Mouse (Mus musculus) stomach, embryonic 15.5 days (tissue): Measurements from ENCODE around the gene Cryl1. TPM values are rescaled to one million over a fixed set of nuclear protein-coding genes. Genes with fewer than 3 reads are reported as not detected.

Source experiments
- ATAC-seq: fragments of 200-750 bp; cut with Nextera tagmentation; 2 replicates; pipeline ENCODE4 v1.8.0; 2017; ENCODE audit warnings: low read depth, moderate number of reproducible peaks, moderate TSS enrichment; ENCODE audit not compliant: insufficient read depth, low FRiP score
- H3K27ac ChIP-seq: fragments of 300-500 bp; sonication (generic); 2 replicates; pipeline ENCODE4 v1.5.1; 2015; ENCODE audit warnings: mild to moderate bottlenecking, inconsistent platforms
- H3K27me3 ChIP-seq: fragments of 300-500 bp; sonication (generic); replicated peaks from 2 replicates; pipeline ENCODE4 v1.6.1; 2015; ENCODE audit warnings: inconsistent platforms
- H3K36me3 ChIP-seq: fragments of 300-500 bp; sonication (generic); 2 replicates; pipeline ENCODE4 v1.6.1; 2015; ENCODE audit warnings: inconsistent platforms
- H3K4me1 ChIP-seq: fragments of 300-500 bp; sonication (generic); 2 replicates; pipeline ENCODE4 v1.6.1; 2015; ENCODE audit warnings: inconsistent platforms
- H3K4me2 ChIP-seq: fragments of 300-500 bp; sonication (generic); 2 replicates; pipeline ENCODE4 v1.6.1; 2015; ENCODE audit warnings: mild to moderate bottlenecking, inconsistent platforms
- H3K4me3 ChIP-seq: fragments of 300-500 bp; sonication (generic); replicated peaks from 2 replicates; pipeline ENCODE4 v1.5.1; 2015; ENCODE audit warnings: inconsistent platforms
- H3K9ac ChIP-seq: fragments of 300-500 bp; sonication (generic); 2 replicates; pipeline ENCODE4 v1.6.1; 2015; ENCODE audit warnings: inconsistent platforms
- H3K9me3 ChIP-seq: fragments of 300-500 bp; sonication (generic); 2 replicates; pipeline ENCODE4 v1.6.1; 2016; ENCODE audit warnings: inconsistent platforms
- WGBS: fragments of 180-500 bp; shearing (Covaris S2); methylation state at CpG from one replicate; pipeline ENCODE4 v1.1.7; 2015; 5-methylcytosine and 5-hydroxymethylcytosine counted together
- polyA plus RNA-seq: library from polyadenylated mRNA; unstranded; fragments of >200 nt; fragmentation: Nextera tagmentation; extraction: Ambion mirVana; gene quantifications from 2 replicates; pipeline ENCODE4 v1.2.1, GENCODE M21; 2015

Cryl1 gene
- polyA plus RNA-seq, 1 experiment from 2014 or later: 37.6 TPM

DNA sequence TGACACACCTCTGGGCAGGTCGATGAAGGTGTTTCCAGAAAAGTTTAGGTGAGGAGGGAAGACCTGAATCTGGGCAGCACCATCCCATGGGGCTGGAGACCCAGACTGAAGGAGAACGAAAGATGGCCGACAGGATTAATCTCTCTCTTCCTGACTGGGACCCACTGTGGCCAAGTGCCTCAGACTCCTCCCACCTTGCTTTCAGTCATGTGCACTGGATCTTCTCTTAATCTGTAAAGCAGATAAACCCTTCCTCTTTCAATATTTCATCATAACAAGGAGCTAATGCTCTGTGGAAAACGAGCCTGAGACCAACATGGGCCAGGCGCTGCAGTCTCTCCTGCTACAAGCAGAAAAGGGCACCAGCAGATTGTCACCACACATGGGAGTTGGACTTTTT, 31.6 kb downstream of the Cryl1 start:
- H3K4me2 ChIP-seq: no peak overlapping the region
- H3K9me3 ChIP-seq: no peaks in the 10 kb centered on the region
- H3K4me1 ChIP-seq: 0 out of 2 replicates have a peak, but pooled peaks cover 7% of the 10 kb centered on the region
- H3K27ac ChIP-seq: no peak overlapping the region
- no peaks in the 10 kb centered on the region for H3K36me3 ChIP-seq
- no peak for ATAC-seq
- no peak overlapping the region for H3K9ac ChIP-seq
- H3K27me3 ChIP-seq: no peaks in the 10 kb centered on the region
- no peak overlapping the region for H3K4me3 ChIP-seq
- 61% methylated on average over 5 of the region's 5 CpGs for WGBS

DNA sequence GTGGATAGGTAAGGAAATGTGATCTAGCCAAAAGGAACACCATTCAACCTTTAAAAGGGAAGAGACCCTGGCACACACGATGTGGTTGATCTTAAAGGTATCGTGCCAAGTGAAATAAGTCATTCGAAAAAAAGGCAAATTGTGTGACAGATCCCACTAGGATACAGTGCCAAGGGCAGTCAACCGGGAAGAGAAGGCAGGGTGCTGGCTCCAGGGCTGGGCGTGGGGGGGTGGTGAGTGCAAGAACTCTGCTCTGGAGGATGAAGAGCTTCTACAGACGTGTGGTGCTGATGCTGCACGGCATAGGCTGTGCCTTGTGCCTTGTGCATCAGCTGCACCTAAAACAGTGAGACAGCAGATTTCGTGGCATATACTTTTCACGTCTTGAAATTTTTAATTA, 33.0 kb downstream of the Cryl1 start:
- no peaks in the 10 kb centered on the region for H3K27me3 ChIP-seq
- no peak for ATAC-seq
- H3K4me3 ChIP-seq: no peak overlapping the region
- H3K4me1 ChIP-seq: 0 out of 2 replicates have a peak, but pooled peaks cover 7% of the 10 kb centered on the region
- no peak overlapping the region for H3K9ac ChIP-seq
- H3K4me2 ChIP-seq: no peak overlapping the region
- H3K9me3 ChIP-seq: no peaks in the 10 kb centered on the region
- 81% methylated on average over 9 of the region's 9 CpGs for WGBS
- H3K36me3 ChIP-seq: no peaks in the 10 kb centered on the region
- no peak overlapping the region for H3K27ac ChIP-seq

DNA sequence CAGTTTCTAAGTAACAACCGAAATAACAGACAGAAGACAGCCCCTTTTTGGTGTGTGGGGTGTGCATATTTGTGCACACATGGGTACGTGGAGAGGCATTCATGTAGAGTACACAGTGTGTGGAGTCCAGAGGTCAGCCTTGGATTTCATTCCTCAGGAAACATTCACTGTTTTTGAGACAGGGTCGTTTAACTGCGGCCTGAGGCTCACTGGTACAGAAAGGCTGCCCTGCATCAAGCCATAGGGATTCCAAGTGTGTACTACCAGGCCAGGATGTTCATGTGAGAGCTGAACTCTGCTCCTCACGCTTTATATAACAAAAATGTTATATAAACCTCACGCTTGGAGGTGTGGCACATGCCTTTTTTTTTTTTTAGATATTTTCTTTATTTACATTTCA, 34.5 kb downstream of the Cryl1 start:
- Histone ChIP-seq H3K9ac (no peak overlapping the region), H3K4me1 (0 out of 2 replicates have a peak, but pooled peaks cover 7% of the 10 kb centered on the region), H3K27me3 (no peaks in the 10 kb centered on the region), H3K9me3 (no peaks in the 10 kb centered on the region), H3K27ac (no peak overlapping the region), H3K4me3 (no peak overlapping the region), H3K4me2 (no peak overlapping the region), H3K36me3 (no peaks in the 10 kb centered on the region)
- no peak for ATAC-seq
- 81% methylated on average over 6 of the region's 6 CpGs for WGBS

DNA sequence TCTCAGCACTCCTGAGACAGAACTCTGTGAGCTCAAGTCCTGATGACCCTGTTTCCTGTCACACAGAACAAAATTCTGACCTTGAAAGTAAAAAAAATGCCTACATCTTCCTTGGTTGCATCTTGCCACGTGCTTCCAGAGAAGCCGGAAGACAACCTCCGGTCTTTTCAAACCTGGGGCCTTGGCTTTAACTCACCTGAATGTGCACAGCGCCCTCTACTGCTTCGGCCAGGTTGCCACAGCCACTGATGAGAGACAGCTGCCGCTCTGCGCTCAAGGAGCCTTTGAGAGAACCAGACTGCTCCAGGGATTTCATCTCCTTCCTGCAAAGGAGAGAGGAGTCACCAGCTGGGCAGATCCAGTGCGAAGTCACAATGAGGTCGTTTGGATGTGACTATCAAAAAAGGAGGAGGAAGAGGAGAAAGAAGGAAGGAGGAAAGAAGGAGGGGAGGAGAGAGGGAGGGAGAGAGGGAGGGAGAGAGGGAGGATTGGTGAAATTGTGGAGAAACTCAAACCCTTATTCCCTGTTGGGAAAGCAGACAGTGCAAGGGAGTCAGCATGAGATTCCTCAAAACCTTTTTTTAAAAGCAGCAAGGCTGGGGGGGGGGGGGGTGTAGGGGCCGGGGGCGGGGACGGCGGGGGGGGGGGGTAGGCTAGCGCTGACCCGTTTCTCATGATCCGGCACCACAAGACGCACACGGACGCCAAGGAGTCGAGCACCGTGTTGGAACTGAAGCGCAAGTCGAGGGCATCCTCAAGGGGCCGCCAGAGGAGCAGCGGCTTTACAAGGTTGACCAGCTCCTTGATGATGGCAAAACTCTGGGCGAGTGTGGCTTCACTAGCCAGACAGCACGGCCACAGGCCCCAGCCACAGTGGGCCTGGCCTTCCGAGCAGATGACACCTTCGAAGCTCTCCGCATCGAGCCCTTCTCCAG, 35.3 kb downstream of the Cryl1 start:
- H3K4me2 ChIP-seq: peak overlapping the region; percentile 38
- H3K4me1 ChIP-seq: 0 out of 2 replicates have a peak, but pooled peaks cover 7% of the 10 kb centered on the region
- peak; percentile 52; the same call in 1 of the 2 replicates for ATAC-seq
- no peaks in the 10 kb centered on the region for H3K9me3 ChIP-seq
- H3K27me3 ChIP-seq: no peaks in the 10 kb centered on the region
- no peak overlapping the region for H3K9ac ChIP-seq
- no peaks in the 10 kb centered on the region for H3K36me3 ChIP-seq
- no peak overlapping the region for H3K4me3 ChIP-seq
- no peak overlapping the region for H3K27ac ChIP-seq
- WGBS: 18% methylated on average over 27 of the region's 31 CpGs

DNA sequence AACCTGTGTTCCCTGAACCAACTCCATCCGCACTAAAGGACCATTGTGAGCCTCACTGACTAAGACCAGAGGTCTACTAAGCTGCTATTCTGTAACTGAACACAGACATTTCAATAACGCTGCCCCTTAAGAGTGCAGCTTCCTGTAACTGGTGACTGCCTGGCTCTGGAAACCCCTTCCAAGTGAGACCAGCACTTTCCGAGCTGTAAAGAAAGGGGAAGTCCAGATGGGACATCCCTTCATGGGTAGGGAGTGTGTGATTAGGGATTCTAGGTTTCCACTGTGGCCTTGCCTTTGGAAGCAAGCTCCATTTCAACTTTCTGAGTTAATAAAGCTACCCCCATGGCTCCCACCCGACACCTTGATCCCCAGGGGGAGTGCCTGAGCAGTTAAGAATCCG, 41.3 kb downstream of the Cryl1 start:
- Histone ChIP-seq H3K4me3 (no peak overlapping the region), H3K36me3 (no peaks in the 10 kb centered on the region), H3K9me3 (no peaks in the 10 kb centered on the region), H3K4me2 (no peak overlapping the region), H3K27me3 (no peaks in the 10 kb centered on the region), H3K9ac (no peak overlapping the region), H3K27ac (no peak overlapping the region), H3K4me1 (no peaks in the 10 kb centered on the region)
- WGBS: 67% methylated on average over 5 of the region's 5 CpGs
- ATAC-seq: no peak

DNA sequence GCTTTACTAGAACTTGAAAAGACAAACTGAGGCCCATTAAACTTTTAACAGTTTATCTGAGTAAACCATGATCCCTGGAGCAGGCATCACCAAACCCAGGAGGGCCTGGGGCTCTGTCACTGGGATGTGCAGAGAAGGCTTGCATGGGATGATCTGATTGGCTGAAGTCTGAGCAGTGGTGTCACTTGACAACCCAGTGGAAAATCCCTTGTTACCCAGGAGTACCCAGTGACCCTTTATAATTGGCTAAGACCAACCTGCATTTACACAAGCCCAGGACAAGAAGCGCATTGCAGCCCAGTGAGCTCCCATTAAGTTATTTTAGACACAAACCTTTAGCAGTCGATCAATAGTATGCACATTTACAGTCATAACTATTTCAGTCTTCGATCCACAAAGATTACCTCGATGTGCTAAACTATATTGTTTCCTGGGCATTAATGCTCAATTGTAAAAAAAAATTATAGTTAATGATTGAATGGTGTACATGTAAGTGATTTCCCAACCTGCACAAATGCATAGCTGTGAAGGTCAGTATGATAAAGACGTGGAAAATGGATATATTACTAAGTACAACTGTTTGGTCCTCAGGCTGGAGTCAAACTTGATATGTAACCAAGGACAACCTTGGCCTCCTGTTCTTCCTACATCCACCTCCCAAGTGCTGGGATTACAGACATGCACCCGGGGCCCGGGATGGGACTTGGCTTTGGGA, 46.7 kb downstream of the Cryl1 start:
- H3K36me3 ChIP-seq: no peaks in the 10 kb centered on the region
- no peak for ATAC-seq
- H3K9ac ChIP-seq: no peak overlapping the region
- H3K4me3 ChIP-seq: no peak overlapping the region
- no peak overlapping the region for H3K4me2 ChIP-seq
- H3K27ac ChIP-seq: no peak overlapping the region
- H3K9me3 ChIP-seq: no peaks in the 10 kb centered on the region
- WGBS: 89% methylated on average over 7 of the region's 7 CpGs
- H3K4me1 ChIP-seq: no peaks in the 10 kb centered on the region
- H3K27me3 ChIP-seq: no peaks in the 10 kb centered on the region

DNA sequence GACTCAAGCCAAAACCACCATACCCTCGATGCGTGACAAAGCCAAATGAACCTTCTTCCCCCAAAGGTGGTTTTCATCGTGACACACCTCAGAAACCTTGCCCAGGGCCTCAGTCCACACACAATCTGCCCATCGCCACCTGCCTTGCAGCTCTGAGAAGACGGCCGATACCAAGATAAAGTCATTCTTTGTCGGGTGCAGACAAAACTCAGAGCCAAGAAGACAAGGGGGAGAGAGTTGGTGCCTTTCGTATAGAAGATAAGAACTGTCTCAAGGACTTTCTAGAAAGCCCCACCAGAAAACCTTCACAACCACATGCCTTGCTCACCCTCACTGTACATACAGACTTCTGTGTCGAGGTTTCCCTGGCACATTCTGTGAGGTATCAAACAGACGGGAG, 48.4 kb downstream of the Cryl1 start:
- no peak overlapping the region for H3K9ac ChIP-seq
- H3K4me3 ChIP-seq: no peak overlapping the region
- ATAC-seq: no peak
- H3K4me1 ChIP-seq: no peaks in the 10 kb centered on the region
- no peaks in the 10 kb centered on the region for H3K9me3 ChIP-seq
- no peak overlapping the region for H3K27ac ChIP-seq
- no peaks in the 10 kb centered on the region for H3K36me3 ChIP-seq
- 69% methylated on average over 10 of the region's 10 CpGs for WGBS
- no peaks in the 10 kb centered on the region for H3K27me3 ChIP-seq
- H3K4me2 ChIP-seq: no peak overlapping the region

DNA sequence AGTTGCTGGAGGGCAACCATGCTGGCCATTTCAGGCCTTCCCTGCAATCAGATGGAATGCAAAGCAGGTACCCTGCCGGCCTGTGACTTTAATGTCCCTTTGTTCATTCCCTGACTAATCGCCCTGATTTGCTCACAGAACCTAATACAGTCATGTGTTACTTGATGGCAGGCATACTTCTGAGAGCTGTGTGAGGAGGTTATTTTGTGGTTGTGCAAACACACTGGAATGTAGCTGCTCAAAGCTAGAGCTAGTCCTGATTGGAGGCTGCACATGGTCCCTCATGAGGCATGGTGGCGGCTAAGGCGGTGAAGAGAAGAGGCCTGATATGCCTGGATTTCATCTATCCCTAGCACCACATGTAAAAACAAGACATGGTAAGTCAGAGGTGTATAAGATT, 50.2 kb downstream of the Cryl1 start:
- WGBS: 78% methylated on average over 4 of the region's 4 CpGs
- Histone ChIP-seq H3K27me3 (no peaks in the 10 kb centered on the region), H3K4me1 (no peaks in the 10 kb centered on the region), H3K4me2 (no peak overlapping the region), H3K4me3 (no peak overlapping the region), H3K9me3 (no peaks in the 10 kb centered on the region), H3K36me3 (no peaks in the 10 kb centered on the region), H3K27ac (no peak overlapping the region), H3K9ac (no peak overlapping the region)
- no peak for ATAC-seq

DNA sequence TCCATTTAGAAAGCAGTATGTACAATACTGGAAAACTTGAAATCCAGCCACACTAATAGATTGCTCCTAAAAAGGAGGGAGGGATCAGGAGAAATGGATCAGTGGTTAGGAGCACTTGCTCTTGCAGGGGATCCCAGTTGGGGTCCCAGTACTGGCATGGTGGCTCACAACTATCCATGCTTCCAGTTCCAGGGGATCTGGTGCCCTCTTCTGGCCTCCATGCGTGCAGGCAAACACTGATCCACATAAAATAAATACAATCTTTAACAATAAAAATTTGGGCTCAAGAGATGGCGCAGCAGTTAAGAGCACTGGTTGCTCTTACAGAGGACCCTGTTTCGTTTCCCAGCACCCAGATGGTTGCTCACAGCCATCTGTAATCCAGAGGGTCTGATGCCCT, 52.2 kb downstream of the Cryl1 start:
- H3K27ac ChIP-seq: no peak overlapping the region
- H3K4me2 ChIP-seq: no peak overlapping the region
- no peaks in the 10 kb centered on the region for H3K36me3 ChIP-seq
- 96% methylated on average over 3 of the region's 3 CpGs for WGBS
- no peaks in the 10 kb centered on the region for H3K9me3 ChIP-seq
- no peaks in the 10 kb centered on the region for H3K27me3 ChIP-seq
- no peak for ATAC-seq
- H3K4me1 ChIP-seq: 0 out of 2 replicates have a peak, but pooled peaks cover 4% of the 10 kb centered on the region
- no peak overlapping the region for H3K9ac ChIP-seq
- no peak overlapping the region for H3K4me3 ChIP-seq

DNA sequence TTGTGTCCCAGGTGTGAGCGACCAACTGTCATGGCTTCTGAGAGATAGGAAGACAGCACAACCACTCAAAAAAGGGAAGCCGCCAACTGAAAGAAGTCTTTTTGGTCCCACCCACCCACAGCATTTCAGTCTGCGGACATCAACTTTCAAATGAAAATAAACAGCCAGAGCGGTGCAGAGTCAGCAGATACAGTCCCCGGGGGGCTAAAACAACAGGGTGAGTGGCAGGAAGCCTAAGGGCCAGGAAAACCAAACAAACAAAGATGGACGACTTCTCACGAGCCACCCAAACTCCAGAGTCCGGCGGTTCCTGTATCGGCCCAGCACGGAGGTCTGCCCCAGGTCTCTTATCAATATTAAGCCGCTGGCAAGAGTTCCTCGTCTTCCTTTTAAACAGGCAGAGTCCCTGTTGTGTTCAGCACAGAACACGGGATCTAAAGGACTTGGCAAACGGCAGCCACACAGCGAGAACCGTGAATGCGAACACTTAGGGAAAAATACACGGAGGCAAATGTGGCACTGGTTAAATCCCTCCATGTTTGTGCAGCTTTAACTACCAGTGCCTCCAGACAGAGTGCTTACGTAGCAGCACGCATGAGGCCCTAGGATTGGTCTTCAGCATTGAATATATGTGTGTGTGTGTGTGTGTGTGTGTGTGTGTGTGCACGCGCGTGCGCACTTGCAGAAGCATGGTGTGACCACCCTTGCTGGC, 53.4 kb downstream of the Cryl1 start:
- no peaks in the 10 kb centered on the region for H3K9me3 ChIP-seq
- 39% methylated on average over 25 of the region's 25 CpGs for WGBS
- H3K4me3 ChIP-seq: peak overlapping the region; percentile 19
- H3K9ac ChIP-seq: no peak overlapping the region
- H3K27me3 ChIP-seq: no peaks in the 10 kb centered on the region
- peak overlapping the region; percentile 43 for H3K4me2 ChIP-seq
- H3K36me3 ChIP-seq: no peaks in the 10 kb centered on the region
- no peak overlapping the region for H3K27ac ChIP-seq
- ATAC-seq: no peak
- 0 out of 2 replicates have a peak, but pooled peaks cover 4% of the 10 kb centered on the region for H3K4me1 ChIP-seq

DNA sequence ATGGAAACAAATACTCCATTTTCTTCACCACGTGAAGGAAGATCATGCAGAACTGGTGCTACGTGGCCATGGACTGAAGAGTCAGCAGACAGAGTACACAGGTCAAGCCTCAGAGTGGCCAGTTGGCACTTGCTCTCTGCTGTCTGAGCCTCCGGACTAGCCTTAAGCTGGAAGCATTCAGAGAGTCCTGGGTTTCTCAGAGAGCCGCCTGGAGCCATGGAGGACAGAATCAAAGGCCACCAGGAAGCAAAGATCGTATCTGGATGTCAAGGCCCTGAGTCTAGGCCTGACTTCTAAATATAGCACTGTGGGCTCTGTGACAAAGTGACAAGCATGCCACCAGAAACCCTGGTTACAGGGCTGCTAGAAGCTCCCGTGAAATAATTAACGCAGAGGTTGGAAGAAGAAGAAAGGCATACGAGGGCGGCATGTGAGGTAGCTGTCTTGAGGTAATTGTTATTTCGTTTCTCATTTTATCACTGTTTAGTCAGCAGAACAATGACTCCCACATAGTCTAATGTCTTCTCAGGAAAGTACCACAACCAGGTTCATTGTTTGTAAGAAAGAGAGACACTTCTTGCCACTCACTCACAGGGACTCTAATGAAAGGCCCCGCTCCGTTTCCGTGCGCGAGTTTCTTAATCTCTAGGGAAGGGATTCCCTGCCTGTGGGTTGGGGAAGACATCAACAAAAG, 55.1 kb downstream of the Cryl1 start:
- 0 out of 2 replicates have a peak, but pooled peaks cover 7% of the 10 kb centered on the region for H3K4me1 ChIP-seq
- H3K27ac ChIP-seq: no peak overlapping the region
- H3K27me3 ChIP-seq: no peaks in the 10 kb centered on the region
- ATAC-seq: peak; percentile 43
- no peak overlapping the region for H3K9ac ChIP-seq
- no peak overlapping the region for H3K4me2 ChIP-seq
- H3K9me3 ChIP-seq: no peaks in the 10 kb centered on the region
- H3K36me3 ChIP-seq: no peaks in the 10 kb centered on the region
- no peak overlapping the region for H3K4me3 ChIP-seq
- WGBS: 73% methylated on average over 15 of the region's 15 CpGs
